Mouse (Mus musculus) inflammation-experienced regulatory T-cells, adult 6 months (primary cell): Measurements from ENCODE around the gene Mef2b. TPM values are rescaled to one million over a fixed set of nuclear protein-coding genes. Genes with fewer than 3 reads are reported as not detected.
"Not testable (repeated sequence)": the region's sequence is repeated elsewhere in the genome, so short reads cannot be mapped to it uniquely, and the experiment has no call there.

Experiments
- ATAC-seq: one replicate; pipeline ENCODE4 v1.8.0; 2017
- polyA plus RNA-seq, 3 experiments: library from polyadenylated mRNA; unstranded; fragments of 100-300 nt; shearing (Covaris generic); gene quantifications; one replicate each; pipeline ENCODE4 v1.2.1; 2017

Gene Mef2b
- polyA plus RNA-seq, 3 experiments from 2014 or later: 0.29 to 2.2 (median 0.36) TPM

DNA sequence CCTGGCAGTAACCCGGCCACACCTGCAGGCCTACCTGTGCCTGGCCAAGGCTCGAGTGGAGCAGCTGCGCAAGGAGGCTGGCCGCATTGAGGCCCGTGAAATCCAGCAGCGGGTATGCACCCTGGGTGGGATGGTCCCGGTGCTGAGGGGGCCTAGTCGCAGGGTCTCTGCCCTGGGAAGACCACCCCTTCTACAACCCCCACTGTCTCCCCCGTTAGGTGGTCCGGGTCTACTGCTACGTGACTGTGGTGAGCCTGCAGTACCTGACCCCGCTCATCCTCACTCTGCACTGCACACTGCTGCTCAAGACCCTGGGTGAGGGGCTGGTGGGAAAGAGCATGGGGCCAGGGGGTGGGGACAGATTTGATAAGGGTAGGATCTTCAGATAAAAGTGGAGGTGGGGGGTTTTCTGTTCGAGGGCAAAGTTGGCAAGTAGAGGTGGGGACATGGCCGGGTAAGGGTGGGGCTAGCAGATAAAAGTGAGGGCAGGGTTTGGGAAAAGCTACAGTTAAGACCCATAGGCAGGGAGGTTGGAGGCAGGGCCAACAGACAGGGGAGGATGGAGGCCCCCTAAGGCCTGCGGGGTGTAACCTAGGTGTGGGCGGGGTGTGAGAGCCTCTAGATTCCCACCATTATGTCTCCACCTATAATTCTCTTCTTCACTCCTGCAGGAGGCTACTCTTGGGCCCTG is 41.8 kb downstream of the Mef2b start:
- no peak for ATAC-seq

DNA sequence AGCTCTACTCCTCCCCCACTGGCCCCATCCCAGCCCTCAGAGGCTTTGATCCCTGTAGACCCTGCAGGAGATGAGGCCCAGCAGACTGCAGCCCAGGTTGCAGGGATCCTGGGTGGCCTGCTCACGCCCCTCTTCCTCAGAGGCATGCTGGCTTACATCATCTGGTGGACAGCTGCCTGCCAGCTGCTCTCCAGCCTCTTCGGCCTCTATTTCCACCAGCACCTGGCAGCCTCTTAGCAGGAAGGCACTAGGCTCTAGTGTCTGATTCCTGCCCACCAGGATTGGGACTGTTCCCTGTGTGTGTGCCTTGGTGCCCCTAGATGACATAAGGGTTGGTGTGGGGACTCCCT is 42.4 kb downstream of the Mef2b start:
- ATAC-seq: no peak

- no peak for ATAC-seq
These were observed 43.7 kb downstream of the Mef2b start for GRCm38 (mm10) chr8:70183194-70183593.

DNA sequence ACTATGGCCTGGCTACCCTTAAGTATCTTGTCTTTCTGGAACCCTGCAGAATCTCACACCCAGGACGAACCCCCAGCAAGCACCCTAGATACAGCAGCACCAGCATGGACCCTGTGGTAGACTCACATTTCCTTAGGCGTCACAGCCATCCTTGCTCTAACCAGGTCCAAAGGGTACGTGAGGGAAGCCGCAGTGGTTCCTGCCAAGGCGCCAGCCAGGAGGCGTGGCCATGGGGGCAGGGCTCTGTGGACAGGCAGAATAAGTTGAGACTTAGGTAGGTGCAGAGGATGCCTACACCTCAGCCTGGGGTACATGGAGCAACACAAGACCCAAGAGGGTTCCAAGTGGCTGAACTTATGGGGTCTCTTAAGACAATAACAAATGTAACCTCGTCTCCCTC is 49.2 kb downstream of the Mef2b start:
- no peak for ATAC-seq

- no peak for ATAC-seq
These were observed 53.7 kb downstream of the Mef2b start for GRCm38 (mm10) chr8:70193238-70193637.

DNA sequence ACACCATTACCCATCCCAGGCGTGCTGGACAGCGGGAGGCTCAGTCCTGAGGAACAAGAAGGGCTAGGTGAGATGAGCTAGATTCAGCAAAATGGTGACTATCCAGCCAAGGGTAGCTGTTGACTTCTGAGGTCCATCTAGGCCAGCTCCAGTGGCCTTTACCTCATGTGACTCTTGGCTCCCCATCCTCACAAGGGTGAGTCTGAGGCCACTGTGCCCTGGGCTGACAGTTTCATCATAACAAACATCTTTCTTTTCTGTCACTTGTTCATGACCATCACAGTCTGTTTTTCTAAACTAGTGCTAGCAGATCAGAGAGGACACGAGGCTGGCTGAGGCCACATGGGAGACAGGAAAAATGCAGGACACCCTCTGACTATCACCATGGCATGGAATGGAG is 54.7 kb downstream of the Mef2b start:
- no peak for ATAC-seq

- no peak for ATAC-seq
These were observed 56.3 kb downstream of the Mef2b start for GRCm38 (mm10) chr8:70195762-70196161.

- no peak for ATAC-seq
These were observed 58.1 kb downstream of the Mef2b start for GRCm38 (mm10) chr8:70197603-70198002.

DNA sequence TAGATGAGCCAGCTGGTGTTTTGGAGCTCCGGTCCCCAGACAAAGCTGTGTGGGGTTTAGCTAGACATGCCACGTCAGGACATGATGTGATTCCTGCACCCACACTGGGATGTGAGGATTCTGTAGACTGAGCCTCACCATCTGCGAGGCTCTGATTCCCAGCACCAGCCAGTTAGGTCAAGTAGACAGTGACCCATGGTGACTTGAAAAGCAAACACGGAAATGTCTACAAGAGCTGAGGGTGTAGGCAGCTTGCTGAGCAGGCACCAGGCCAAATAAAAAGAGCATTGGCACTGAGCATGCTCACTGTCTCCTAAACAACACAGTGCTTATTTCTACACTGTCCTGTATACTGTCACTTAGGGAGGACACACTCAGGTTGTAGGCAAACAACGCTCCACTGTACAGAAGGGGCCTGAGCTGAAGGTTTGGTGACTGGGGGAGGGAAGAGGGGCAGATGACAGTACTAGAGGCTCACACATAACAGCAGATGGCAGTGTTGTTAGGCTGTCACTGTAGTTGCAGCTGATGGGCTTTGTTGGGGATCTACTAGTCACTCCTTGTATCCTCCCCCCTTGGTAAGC is 60.7 kb downstream of the Mef2b start:
- no peak for ATAC-seq

DNA sequence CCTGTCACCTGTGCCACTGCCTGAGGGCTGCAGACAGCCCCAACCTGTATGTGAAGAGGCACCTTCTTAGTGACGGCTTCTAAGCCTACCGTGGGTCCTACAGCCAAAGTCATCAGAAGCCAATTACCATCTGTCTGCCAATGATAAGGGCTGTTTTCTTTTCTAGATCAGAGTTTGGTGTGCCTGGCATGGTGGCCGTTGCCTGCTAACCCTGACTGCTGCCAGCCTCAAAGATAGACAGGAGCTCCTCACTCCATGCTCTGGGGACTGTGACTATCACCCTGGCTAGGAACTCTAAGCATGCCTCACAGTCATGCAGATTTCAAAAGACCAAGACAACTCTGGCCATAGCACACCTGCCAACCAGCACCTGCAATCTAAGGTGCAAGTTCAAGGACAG is 61.9 kb downstream of the Mef2b start:
- no peak for ATAC-seq

- no peak for ATAC-seq
These were observed 63.6 kb downstream of the Mef2b start for GRCm38 (mm10) chr8:70203072-70203471.

DNA sequence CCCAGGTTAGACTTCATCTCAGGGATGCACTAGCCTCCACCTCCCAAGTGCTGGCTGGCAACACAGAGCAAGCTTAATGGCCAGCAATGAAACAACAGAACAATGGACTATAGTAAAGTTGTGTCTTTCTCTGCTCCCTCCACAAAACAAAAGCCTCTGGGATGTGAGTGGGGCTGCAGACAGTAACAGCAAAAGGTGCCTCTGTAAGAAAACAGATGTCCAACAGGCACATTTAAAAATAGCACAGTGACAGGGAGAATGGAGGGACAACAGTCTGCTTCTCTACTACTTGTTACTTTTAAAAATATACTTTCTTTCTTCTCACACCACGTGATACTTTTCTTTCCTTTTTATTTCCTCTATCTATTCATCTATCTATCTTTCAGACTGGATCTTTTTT is 65.2 kb downstream of the Mef2b start:
- ATAC-seq: no peak

GRCm38 (mm10) chr8:70208130-70208529 is 68.6 kb downstream of the Mef2b start:
- ATAC-seq: no peak

DNA sequence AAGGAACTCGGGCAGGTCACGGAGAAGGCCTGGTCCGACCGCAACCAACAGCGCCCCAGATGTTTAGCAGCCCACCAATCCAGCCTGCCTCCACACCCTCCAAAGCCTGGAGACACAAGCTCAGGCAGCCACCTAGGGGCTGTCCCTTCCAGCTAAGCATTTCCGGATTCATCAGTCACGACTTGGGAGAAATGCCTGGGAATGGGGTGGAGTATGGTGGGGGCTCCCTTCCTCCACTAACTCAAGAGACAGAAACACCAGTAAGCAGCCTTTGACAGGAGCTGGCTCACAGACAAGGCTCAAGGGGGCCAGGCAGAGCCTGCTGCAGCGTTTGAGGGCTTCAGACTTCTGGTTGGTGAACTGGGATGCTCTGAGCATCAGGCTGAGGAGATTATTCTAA is 71.0 kb downstream of the Mef2b start:
- ATAC-seq: no peak

DNA sequence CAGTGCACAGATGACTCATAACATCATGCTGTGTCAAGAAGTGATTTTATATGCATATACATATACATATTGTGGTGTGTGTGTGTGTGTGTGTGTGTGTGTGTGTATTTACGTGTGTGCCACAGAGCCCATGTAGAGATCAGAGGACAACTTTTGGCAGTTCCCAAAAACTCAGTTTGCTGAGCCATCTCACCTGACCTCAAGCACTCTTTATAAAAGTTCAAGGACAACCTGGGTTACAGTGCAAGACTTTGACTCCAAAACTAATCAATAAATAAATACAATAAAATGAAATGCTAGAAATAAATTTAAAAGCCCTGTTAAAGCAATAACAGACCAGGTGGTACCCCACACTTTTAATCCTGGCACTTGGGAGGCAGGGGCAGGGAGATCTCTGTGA is 71.8 kb downstream of the Mef2b start:
- ATAC-seq: no peak

- ATAC-seq: no peak
These were observed 72.2 kb downstream of the Mef2b start for GRCm38 (mm10) chr8:70211726-70212111.

DNA sequence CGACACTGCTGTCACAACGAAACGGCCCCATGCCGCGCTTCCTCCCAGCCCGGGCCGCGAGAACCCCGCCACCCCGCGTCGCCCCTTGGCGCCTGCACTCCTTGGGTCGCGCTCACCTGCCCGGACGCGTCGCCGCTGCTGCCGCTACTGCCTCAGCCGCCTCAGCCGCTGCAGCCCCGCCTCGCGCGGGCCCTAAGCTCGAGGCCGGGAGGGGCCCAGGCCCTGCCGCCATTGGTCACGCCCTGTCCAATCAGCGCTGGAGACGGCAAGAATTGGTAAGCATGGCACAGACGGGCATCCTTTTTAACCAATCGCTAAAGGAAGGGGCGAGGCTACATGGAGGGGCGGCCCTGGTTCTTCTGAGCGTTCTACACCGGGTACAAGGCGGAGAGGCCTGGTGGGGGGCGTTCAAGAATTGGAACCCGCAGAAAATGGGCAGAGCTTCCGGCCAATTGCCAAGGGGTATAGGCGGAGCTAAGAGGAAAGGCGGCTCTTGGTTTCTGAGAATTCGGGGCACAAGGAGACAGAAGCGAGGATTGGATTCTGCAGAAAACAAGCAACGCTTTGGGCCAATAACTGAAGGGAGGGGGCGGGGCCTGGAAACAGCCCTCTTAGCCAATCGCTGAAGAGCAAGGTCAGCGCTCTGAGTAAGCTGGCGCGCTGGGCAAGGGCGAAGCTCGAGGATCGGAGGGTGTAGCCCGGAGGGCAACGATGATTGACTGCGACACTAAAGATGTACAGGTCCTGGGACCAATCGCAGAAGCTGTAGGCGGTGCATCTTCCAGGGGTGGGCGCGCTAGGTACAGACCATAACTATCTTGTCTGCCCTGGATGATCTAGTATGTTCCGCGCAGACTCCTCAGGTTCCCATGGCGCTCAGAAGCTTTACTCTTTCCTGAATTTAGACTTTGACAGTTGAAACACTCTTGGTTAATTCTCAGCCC is 72.9 kb downstream of the Mef2b start, which contains the start of gene Slc25a42:
Gene Slc25a42 (minus strand): TSS at position 194 of the 944 bp plus-strand sequence.
- ATAC-seq: peak; percentile 87

DNA sequence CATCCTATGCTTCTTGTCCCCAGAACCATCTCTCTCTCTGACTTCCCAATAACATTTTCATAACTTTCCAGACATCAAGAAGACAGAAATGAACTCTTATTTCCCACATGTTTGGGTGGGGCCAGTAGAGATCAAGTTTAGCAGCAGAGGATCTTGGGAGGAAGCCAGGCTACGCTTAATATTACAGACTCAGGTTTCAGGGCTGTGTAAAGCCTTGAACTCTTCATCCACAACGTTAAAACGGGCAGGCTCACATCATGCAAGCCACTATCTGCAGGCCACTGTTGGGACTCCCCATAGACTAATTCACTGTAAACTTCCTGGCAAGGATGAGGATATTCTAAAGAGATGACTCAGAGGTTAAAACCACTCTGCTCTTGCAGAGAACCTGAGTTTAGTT is 74.9 kb downstream of the Mef2b start:
- ATAC-seq: no peak

DNA sequence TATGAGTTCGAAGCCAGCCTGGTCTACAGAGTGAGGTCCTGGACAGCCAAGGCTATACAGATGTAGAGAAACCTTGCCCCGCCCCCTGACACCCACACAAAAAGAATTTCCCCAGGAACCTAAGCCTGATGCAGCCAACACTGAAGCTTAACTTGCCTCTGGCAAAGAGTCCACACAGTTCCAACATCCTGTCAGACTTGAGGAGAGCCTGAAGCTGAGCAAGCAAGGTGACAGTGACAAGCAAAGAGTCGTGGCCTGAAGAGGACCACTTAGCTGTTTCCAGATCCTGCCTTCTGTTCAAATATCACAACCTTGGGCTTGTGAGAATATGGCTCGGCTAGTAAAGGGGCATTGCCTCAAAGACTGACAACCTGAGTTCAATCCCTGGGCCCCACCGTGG is 75.6 kb downstream of the Mef2b start:
- no peak for ATAC-seq

DNA sequence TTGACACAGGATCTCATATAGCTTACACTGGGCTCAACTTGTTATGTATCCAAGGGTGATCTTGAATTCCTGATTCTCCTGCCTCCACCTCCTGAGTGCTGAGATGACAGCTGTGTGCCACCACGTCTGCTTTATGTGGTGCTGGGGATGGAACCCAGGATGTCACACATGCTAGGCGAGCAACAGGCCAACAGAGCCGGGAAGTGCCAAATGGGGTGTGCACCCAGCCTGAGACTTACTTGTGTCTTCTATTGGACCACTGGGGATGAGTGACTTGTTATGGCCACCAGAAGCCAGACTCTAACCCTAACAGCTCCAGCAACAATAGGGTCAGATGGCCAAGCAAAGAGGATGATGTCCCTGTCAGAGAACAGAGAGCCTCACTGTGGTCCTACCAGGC is 76.7 kb downstream of the Mef2b start:
- not testable (repeated sequence) for ATAC-seq

- no peak for ATAC-seq
These were observed 77.1 kb downstream of the Mef2b start for GRCm38 (mm10) chr8:70216566-70216965.
